Mouse (Mus musculus) naive thymus-derived CD4-positive, alpha-beta T cell, adult 5 months (primary cell): ENCODE results near the gene Nrp1. TPM values are rescaled to one million over a fixed set of nuclear protein-coding genes. Genes with fewer than 3 reads are reported as not detected.

ENCODE experiments used
- polyA plus RNA-seq: library from polyadenylated mRNA; unstranded; fragments of 100-300 nt; shearing (Covaris generic); gene quantifications from one replicate; pipeline ENCODE4 v1.2.1, GENCODE M21; 2017

Nrp1 gene
- 4.2 TPM for polyA plus RNA-seq

DNA sequence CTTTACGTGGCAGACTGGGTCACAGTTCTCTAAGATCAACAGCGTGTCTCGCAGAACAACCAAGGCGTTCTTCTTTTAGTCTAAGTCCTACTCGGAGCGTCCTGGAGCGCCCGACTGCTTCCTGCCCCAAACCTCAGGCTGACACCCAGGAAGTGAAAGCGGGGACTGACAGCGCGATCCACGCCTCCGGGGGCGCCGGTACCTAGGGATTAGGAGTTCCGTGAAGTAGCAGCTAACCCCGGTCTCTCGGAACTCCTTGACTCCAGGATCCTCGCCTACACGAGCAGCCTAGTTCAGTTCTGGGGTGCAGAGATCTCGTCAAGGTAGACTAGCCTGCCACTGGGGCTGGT lies at the start of gene Nrp1:
Gene Nrp1, plus strand, starts transcription at position 199 of the 350 bp plus-strand sequence.

